Mouse (Mus musculus) neutrophil, adult 5-6 weeks (primary cell): ENCODE measurements around the gene Chd8. TPM values are rescaled to one million over a fixed set of nuclear protein-coding genes. Genes with fewer than 3 reads are reported as not detected.

Experiments
- ATAC-seq: fragments of 151-379, 151-347 bp; 2 replicates; pipeline ENCODE4 v1.8.0; 2017; ENCODE audit warnings: mild to moderate bottlenecking, moderate TSS enrichment; ENCODE audit not compliant: insufficient number of reproducible peaks, poor library complexity, low FRiP score, severe bottlenecking; ENCODE audit errors: extremely low read depth
- total RNA-seq: library from RNA; stranded (forward); fragments of 200-1000 nt; gene quantifications from 2 replicates; pipeline ENCODE4 v1.2.3, GENCODE M21; 2017

The Chd8 gene
- total RNA-seq, 1 experiment from 2014 or later: 214 TPM

DNA sequence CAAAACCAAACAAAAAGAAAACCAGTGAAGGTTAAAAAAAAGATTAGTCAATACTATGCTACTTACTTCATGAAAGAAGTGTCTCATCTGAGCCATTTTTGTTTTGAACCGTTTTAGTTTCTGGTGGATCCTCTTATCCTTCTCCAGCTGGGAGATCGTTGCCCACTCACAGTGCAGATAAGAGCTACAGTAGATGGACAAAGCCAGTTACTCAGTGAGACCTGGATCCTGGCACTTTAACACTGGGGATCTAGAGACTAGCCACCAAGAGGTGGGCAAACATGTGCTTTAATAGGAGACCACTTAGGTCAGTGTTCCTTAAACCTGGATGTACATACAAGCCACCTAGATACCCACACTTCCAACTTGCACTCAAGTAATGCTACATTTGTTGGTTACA lies 31.6 kb downstream of the Chd8 start:
- no peak for ATAC-seq

DNA sequence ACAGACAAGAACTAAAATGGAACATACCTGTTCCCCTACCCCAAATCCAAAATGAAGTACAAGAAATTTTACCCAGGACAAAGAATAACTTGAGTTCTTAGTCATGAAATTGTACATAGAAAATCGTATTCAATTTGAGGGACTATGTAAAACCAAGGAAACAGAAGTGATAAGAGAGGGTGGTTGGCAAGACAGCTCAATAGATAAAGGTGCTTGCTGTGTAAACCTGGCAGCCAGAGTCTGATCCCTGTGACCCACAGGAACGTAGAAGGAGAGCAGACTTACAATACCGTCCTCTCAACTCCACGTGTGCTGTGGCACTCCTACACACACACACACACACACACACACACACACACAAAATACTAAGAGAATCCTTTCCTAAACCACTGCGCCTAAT lies 40.3 kb downstream of the Chd8 start:
- ATAC-seq: no peak

DNA sequence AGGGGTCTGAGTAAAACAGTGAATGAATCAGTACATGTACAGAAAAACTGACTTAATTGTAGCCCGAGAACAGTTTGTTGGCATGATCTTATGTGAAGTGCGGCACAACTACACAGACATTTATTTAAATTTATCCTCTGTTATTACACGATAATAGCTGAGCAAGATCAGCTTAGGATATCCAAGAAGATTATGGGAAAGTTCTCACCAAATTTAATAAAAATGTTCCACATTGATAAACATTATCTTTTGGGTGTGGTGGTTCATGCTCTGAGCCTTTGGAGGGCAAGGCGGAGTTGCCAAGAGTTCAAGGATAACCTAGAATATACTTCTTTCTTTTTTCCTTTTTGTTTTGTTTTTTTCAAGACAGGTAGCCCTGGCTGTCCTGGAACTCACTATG lies 58.2 kb downstream of the Chd8 start:
- ATAC-seq: no peak

DNA sequence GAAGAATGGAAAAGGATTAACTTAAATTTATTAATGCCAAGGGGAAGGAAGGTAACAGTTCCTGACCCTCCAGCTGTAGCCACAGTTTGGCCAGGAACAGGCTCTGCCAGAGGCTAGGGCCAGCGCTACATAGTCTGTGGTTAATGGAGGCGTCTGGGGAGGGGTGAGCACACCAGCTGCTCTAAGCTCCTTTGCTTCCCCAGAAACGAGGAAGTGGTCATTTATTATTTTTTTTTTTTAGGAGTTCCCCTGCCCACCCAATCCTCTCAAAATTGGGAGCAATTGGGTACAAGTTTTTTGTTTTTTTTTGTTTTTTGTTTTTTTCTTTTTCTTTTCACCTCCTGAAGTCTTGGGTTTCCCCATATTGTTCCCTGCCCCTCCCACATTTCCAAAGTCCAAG lies 59.4 kb downstream of the Chd8 start:
- no peak for ATAC-seq

DNA sequence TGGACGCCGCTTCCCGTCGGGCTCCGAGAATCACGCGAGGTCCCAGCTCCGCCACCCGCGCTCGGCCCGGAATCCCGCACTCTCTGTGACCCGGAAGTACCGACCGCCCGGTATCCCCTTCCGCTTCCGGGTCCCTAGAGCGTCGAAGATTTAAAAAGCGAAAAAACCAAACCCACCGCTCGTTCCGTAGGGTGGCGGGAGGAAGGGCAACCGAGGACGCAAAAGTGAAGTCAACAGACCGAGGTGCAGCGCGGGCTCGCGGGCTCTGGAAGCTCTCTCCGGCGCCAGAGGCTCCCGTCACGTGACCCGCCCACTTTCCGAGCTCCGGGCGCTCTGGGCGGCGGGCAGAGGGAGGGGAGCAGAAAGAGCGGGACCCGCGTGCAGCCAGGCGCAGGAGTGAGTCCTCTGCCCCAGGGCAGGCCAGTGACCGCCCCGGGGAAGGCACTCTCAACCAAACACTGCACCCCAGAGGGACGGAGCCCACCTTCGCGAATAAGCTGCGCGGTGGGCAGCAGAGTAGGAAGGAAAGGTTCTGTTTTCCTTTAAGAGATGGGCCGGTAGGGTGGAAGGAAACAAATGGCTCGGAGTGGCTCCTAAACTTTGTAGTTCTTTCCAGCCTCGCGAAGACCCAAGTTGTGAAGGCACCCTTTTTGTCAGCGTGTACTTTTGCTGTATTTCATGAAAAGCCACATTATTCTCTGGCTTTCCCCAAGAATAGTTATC lies 60.3 kb downstream of the Chd8 start, which contains the start of gene Supt16:
Gene Supt16, minus strand, starts transcription at position 261 of the 723 bp plus-strand sequence.
- peak; percentile 84 for ATAC-seq

DNA sequence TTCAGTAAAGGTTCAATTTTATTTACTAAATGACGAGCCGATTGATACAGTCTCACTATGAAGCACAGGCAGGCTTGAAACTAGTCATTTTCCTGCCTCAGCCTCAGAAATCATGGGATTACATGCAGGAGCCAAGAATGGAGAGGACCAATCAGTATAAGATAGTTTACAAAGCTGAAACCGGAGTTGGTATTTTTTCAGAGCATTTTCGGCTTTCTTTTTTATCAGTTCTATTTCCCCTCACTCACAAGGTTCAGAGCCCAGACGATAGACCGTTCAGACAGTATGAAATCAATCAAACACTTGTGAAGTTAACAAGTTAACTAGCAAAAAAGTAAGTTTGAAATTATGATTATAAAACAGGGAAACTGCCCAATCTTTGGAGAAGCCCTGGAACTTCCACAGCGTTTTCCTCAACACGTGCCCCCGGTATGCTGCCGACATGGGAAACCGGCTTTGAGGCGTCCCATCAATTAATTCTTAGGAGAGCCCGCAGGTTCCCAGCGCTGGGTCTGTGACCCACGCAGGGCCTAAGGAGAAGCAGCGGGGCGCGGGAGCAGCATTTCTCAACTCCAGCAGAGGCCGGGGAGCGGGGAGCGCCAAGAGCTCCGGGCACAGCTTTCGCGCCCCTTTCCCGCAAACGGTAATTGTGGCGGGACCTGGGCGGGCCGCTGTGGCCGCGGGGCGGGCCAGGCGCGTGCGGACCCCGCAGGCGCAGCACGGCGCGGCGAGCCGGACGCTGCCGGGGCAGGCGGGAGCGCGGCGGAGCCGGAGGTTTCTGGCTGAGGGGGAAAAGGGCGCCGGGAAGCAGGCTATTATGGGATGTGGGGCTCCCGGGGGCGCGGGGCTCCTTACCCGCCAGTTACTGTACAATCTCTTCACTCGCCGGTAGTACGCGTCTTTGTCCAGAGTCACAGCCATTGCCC lies 61.1 kb downstream of the Chd8 start:
- ATAC-seq: no peak

DNA sequence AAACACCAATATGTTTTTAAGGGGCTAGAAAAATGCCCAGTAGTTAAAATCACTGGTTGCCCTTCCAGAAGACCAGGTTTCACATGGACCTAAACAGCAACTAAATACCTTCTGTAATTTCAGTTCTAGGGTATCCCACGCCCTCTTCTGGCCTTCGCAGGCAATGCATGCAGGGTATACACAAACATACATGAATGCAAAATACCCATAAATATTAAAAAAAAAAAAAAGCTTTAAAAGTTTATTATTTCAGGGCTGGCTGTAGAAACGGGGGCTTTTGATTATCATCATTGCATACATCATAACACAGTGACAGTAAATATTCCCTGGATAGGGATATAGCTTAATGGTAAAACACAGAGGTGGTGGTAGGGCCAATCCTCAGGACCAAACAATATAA lies 61.9 kb downstream of the Chd8 start:
- ATAC-seq: peak; percentile 63

DNA sequence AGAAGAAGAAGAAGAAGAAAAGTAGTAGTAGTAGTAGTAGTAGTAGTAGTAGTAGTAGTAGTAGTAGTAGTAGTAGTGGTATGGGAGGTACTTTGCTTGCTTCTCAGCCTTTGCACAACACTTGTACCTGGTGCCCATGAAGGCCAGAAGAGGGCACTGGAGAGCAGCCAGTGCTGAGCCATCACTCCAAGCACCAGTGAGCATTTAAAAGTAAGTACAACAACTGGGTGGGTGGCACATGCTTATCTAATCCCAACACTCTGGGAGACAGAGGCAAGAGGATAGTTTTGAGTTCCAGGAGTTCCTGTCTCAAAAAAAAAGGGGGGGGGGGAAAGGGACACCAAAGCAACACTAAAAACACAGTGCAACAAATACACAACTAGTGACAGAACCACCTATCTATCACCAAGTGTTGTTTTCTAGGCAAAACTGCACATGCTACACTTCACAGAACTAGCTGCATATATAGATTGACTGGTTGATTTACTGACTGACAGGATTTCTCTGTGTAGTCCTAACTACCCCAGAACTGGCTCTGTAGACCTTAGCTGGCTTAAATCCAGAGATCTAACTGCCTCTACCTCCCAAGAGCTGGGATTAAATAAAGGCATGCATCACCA lies 66.7 kb downstream of the Chd8 start:
- peak; percentile 69; the same call in 1 of the 2 replicates for ATAC-seq

DNA sequence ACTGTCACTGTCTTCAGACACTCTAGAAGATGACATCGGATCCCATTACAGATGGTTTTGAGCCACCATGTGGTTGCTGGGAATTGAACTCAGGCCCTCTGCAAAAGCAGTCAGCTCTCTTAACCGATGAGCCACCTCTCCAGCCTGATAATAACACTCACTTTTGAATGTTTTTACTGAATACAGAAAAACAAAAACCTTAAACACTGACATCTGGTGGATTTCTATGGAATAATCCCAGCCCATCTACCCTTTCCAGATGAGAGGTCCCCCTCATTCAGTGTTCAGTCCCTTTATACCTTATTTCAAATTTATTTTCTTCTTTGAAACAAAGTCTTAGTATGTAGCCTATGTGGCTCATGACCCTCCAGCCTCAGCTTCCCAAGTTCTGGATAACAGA lies 68.1 kb downstream of the Chd8 start:
- ATAC-seq: no peak

DNA sequence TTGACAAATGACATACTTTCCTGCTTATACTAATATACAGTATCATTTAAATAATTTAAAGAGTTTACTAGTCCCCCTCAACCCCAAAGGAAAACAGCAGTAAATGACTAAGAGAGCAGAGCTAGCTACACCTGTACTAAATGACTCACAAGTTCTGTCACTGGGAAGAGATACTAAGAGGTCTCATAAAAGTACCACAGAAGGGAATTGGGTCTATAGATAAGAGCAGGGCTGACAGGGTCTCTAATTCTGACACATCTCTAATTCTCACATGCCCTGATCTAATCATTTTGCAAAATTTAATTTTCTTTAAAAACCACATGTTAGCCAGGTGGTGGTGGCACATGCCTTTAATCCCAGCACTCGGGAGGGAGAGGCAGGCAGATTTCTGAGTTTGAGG lies 68.8 kb downstream of the Chd8 start:
- no peak for ATAC-seq

DNA sequence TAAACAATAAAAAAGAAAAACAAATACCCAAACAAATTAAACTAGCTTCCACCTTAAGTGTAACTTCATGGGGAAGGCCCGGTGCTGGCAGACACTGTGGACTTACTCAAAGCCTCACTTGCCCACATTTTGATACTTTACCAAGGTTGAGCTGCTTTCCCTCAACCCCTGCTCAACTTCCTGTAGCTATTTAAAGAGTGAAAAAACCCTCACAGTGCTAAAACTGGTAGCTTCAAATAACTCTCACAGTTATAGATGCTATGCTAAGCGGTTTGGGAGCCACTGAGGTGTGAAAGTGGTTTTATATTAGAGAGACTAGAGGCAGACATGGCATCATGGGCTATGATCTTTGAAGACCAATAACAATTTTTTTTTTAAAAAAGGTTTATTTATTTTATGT lies 91.0 kb downstream of the Chd8 start:
- ATAC-seq: peak; percentile 60

DNA sequence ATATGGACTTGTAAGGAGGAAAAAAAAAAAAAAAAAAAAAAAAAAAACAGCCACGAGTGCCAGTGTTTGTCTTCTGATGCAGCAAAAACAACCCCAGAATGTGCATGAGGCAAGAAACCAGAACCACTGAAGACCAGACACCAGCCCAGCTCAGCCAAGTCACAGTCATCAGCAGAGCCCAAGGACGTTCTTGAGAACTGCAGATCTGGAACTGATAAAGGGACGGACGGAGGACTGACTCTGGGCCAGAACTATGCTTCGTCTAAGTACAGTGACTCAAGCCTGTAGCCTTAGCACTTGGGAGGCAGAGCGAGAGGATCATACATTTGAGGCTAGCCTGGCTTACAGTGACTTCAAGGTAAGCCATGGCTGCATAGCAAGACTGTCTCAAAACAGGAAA lies 96.7 kb downstream of the Chd8 start:
- no peak for ATAC-seq

DNA sequence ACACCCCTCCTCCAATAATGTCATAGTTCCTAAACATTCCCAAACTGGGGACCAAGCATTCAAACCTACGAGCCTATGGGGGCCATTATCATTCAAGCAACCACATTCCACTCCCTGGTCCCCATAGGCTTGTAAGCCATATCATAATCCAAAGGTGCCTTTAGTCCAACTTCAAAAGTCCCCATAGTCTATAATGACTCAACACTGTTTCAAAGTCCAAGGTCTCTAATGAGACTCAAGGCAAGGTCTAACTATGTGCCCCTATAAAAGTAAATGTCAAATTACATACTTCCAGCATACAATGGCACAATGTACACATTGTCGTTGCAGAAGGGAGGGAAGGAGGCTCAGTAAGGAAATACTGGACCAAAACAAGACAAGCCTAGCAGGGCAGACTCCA lies 102.6 kb downstream of the Chd8 start:
- ATAC-seq: no peak

DNA sequence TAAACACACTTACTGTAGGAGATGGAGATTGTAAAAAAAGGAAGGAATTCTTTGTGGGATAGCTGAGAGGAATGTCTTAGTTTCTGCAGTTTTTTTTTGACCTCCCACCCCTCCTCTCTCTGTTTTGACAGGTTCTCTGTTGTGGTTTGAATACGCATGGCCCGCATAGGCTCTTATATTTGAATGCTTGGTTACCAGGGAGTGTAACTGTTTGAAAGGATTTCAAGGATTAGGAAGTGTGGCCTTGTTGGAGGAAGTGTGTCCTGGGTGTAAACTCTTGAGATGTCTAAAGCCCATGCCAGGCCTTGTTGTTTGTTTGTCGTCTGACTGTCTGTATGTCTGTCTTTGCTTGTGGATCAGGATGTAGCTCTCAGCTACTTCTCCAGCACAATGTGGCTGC lies 105.0 kb downstream of the Chd8 start:
- ATAC-seq: no peak

DNA sequence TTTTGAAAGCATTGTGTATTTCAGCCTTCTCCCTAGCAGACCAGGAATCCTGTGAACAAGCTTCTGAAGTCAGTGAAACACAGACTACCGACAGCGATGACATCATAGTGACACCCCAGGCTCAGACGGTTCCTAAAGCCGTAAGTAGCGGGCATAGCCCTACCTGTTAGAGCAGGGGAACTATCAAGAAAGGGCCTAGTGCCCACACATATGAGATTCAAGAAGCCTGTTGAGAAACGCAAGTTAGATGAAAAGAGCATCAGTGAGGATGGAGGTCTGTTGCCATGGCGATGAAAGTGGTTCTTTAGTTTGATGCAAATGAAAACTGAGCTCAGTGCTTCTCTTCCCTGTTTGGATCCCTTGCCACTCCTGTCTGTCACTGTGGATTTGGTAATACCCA lies 105.4 kb downstream of the Chd8 start:
- ATAC-seq: no peak

DNA sequence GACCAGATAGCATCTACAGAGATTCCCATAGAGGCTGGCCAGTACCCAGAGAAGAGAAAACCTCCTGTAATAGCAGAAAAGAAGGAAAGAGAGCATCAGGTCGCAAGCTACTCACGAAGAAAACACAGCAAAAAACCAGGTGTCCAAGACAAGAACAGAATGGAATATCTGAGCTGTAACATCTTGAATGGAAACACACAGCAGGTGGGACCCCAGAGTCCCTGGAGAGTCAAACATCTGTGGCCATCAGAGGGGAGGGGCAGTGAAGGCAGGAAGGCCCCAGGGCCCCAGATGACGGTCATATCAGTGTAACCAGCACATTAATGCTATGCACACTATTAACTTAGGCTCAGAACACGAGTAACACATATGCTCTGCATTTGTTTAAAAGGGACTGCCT lies 107.7 kb downstream of the Chd8 start:
- ATAC-seq: no peak
